Mouse (Mus musculus): ENCODE measurements around the gene Sf3b3.

DNA sequence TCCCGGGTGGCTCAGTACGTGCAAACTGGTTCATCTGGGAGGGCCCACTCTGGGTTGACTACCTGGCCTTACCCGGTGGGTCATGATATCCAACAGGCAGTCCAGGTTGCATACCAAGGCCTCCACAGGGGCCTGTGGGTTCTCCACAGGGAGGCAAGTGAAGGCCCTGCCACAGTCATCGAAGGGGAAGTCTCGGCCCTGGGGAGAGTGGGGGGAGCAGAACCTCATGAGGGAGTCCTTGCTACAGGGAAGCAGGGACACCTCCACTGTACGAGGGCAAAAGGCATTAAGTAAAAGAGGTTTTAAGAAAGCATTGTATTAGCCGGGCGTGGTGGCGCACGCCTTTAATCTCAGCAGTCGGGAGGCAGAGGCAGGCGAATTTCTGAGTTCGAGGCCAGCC is 49.2 kb upstream of the Sf3b3 start:
- TF ChIP-seq EP300 (optimal IDR thresholded peaks at IDR 0.05) = no peak
- no peak for TF ChIP-seq CTCF (IDR thresholded peaks at IDR 0.05; ENCODE audit: low read depth)

All from stomach, postnatal 0 days (tissue).